Mouse (Mus musculus): ENCODE data around the gene Enc1. TPM values are rescaled to one million over a fixed set of nuclear protein-coding genes. Genes with fewer than 3 reads are reported as not detected.

Gene Enc1
- polyA plus RNA-seq, 1 experiment from 2014 or later, result 5.1 TPM

DNA sequence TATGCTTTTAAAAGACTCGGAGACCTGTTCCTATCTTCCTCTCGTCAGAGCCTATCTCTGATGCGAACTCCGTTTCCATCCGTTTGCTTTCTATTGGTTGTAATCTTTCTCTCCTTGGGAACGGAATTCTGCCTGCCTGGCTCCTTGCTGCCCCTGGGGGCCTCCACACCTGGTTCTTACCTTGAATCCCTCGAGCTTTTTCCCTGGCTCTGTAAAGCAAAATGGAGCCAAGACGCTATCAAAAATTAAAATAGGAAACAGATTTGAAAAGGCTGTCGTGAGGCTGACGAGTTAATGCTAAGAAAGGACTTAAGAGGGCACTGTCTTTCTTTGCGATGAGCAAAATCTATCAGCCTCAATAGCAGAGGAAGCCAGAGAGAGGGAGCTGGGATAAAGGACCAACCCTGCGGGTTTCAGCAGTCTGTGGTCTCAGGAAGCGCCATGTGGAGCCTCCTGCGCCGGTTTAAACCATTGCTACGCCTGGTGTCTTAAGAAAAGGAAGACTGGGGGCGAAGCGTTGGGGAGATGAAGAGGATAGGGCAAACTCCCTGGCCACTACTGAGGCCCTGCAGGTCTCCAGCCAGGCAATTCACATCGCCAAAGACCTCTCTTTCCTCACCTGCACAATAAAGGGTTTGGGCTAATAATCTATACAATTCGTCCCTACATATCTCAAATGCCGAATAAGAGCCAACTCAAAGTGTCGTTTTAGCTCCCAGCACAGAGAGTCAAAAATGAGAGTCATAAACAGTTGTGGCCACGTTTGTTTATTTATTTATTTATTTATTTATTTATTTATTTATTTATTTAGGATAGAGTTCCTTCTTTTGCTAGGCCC lies 1.3 kb upstream of the Enc1 start:
- Histone ChIP-seq H3K27me3 (ENCODE audit: control insufficient read depth, insufficient read depth, low read length) (no peaks in the 10 kb centered on the region), H3K4me2 (ENCODE audit: low read length) (peak overlapping the region; percentile 99), H3K9ac (ENCODE audit: low read length) (peak overlapping the region; percentile 96; the same call in 1 of the 2 replicates), H3K27ac (replicated peaks in 1 of 2; ENCODE audit: control insufficient read depth in 1 of 2, insufficient read depth in 1 of 2, low read depth in 2 of 2, low read length in 2 of 2) (peak overlapping the region; percentile 67 to 90), H3K4me1 (ENCODE audit: control insufficient read depth in 2 of 2, insufficient read depth in 2 of 2, low read length in 2 of 2) (peaks cover 14 to 36% of the 10 kb centered on the region in 2 experiments; a peak in 3 of 4 replicates), H3K4me3 (ENCODE audit: control insufficient read depth in 1 of 2, insufficient read depth in 1 of 2, low read depth in 1 of 2, low read length in 2 of 2) (peak overlapping the region in 1 of 2 experiments; percentile 91; a peak in 1 of 4 replicates), H3K9me3 (ENCODE audit: control insufficient read depth, low read length) (no peaks in the 10 kb centered on the region), H3K36me3 (ENCODE audit: control insufficient read depth, insufficient read depth, low read length) (no peaks in the 10 kb centered on the region)
- 5% methylated on average over 23 of the region's 23 CpGs for WGBS
- no peak for ATAC-seq (ENCODE audit: insufficient number of reproducible peaks, insufficient read depth, low FRiP score, low read depth)

GRCm38 (mm10) chr13:97240279-97240964 lies 483 bp upstream of the Enc1 start:
- Histone ChIP-seq H3K36me3 (ENCODE audit: control insufficient read depth, insufficient read depth, low read length) (peaks cover 7% of the 10 kb centered on the region), H3K4me2 (ENCODE audit: low read length) (peak overlapping the region; percentile 99), H3K27ac (replicated peaks in 1 of 2; ENCODE audit: control insufficient read depth in 1 of 2, insufficient read depth in 1 of 2, low read depth in 2 of 2, low read length in 2 of 2) (peak overlapping the region; percentile 90 to 97), H3K4me1 (ENCODE audit: control insufficient read depth in 2 of 2, insufficient read depth in 2 of 2, low read length in 2 of 2) (peaks cover 14 to 40% of the 10 kb centered on the region in 2 experiments; a peak in 3 of 4 replicates), H3K4me3 (ENCODE audit: control insufficient read depth in 1 of 2, insufficient read depth in 1 of 2, low read depth in 1 of 2, low read length in 2 of 2) (peak overlapping the region; percentile 89 to 91), H3K27me3 (ENCODE audit: control insufficient read depth, insufficient read depth, low read length) (no peaks in the 10 kb centered on the region), H3K9ac (ENCODE audit: low read length) (peak overlapping the region; percentile 96), H3K9me3 (ENCODE audit: control insufficient read depth, low read length) (no peaks in the 10 kb centered on the region)
- peak; percentile 43 for ATAC-seq (ENCODE audit: insufficient number of reproducible peaks, insufficient read depth, low FRiP score, low read depth)
- WGBS, result 0% methylated on average over 32 of the region's 36 CpGs

DNA sequence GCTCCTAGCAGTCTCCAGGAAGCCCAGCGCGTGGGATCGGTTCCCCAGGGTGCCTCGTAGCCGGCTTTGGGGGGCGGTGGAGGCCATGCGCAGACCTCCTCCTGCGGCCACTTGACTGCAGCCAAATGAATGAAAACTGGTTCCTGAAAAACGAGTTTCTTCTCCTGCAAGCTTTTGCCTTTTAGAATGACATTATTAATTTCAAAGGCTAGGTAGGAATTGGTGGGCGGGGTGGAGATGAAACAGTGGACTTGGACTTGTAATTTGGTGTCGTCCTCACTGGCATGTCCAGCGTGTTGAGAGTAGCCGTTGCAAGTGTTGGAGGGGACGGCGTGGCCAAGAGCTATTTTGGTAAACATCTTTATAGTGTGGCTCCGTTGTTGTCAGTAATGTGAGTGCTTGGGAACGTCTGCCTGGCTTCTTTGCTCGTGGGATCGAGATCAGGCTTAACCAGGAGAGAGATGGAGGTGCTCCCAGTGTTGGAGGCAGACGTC lies 929 bp downstream of the Enc1 start:
- Histone ChIP-seq H3K4me1 (ENCODE audit: control insufficient read depth in 2 of 2, insufficient read depth in 2 of 2, low read length in 2 of 2) (peaks cover 14 to 40% of the 10 kb centered on the region in 2 experiments; a peak in 3 of 4 replicates), H3K9ac (ENCODE audit: low read length) (peak overlapping the region; percentile 96), H3K4me3 (ENCODE audit: control insufficient read depth in 1 of 2, insufficient read depth in 1 of 2, low read depth in 1 of 2, low read length in 2 of 2) (peak overlapping the region; percentile 89 to 91), H3K4me2 (ENCODE audit: low read length) (peak overlapping the region; percentile 99), H3K36me3 (ENCODE audit: control insufficient read depth, insufficient read depth, low read length) (peaks cover 21% of the 10 kb centered on the region), H3K27ac (replicated peaks in 1 of 2; ENCODE audit: control insufficient read depth in 1 of 2, insufficient read depth in 1 of 2, low read depth in 2 of 2, low read length in 2 of 2) (peak overlapping the region; percentile 77 to 90), H3K27me3 (ENCODE audit: control insufficient read depth, insufficient read depth, low read length) (no peaks in the 10 kb centered on the region), H3K9me3 (ENCODE audit: control insufficient read depth, low read length) (no peaks in the 10 kb centered on the region)
- ATAC-seq (ENCODE audit: insufficient number of reproducible peaks, insufficient read depth, low FRiP score, low read depth), result no peak
- WGBS, result under 1% methylated on average over 20 of the region's 20 CpGs

DNA sequence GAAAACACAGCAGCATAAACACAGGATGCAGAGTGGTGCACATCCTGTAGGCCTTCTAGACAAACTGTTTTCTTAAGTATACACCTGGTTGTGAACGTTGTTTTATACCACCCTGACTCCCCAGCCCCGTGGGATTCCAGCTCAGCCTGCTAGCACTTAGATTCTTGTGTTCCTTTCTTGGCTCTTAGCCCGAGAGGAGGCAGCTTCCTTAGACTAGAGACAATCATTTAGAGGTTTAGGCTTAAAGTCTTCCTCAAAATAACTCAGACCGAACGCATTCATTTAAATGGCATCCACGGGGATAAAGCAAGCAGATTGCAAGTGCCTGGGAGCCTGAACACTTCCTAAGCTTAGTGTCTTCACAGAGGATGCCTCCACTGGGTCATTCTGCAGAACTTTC lies 1.8 kb downstream of the Enc1 start:
- Histone ChIP-seq H3K36me3 (ENCODE audit: control insufficient read depth, insufficient read depth, low read length) (peaks cover 30% of the 10 kb centered on the region), H3K4me3 (ENCODE audit: control insufficient read depth in 1 of 2, insufficient read depth in 1 of 2, low read depth in 1 of 2, low read length in 2 of 2) (peak overlapping the region; percentile 89 to 91), H3K4me2 (ENCODE audit: low read length) (peak overlapping the region; percentile 99), H3K9ac (ENCODE audit: low read length) (peak overlapping the region; percentile 96), H3K4me1 (ENCODE audit: control insufficient read depth in 2 of 2, insufficient read depth in 2 of 2, low read length in 2 of 2) (peaks cover 14 to 40% of the 10 kb centered on the region in 2 experiments; a peak in 3 of 4 replicates), H3K27me3 (ENCODE audit: control insufficient read depth, insufficient read depth, low read length) (no peaks in the 10 kb centered on the region), H3K27ac (replicated peaks in 1 of 2; ENCODE audit: control insufficient read depth in 1 of 2, insufficient read depth in 1 of 2, low read depth in 2 of 2, low read length in 2 of 2) (peak overlapping the region; percentile 36 to 44; a peak in 3 of 4 replicates), H3K9me3 (ENCODE audit: control insufficient read depth, low read length) (no peaks in the 10 kb centered on the region)
- ATAC-seq (ENCODE audit: insufficient number of reproducible peaks, insufficient read depth, low FRiP score, low read depth), result no peak
- WGBS, result 10% methylated on average over 6 of the region's 6 CpGs

DNA sequence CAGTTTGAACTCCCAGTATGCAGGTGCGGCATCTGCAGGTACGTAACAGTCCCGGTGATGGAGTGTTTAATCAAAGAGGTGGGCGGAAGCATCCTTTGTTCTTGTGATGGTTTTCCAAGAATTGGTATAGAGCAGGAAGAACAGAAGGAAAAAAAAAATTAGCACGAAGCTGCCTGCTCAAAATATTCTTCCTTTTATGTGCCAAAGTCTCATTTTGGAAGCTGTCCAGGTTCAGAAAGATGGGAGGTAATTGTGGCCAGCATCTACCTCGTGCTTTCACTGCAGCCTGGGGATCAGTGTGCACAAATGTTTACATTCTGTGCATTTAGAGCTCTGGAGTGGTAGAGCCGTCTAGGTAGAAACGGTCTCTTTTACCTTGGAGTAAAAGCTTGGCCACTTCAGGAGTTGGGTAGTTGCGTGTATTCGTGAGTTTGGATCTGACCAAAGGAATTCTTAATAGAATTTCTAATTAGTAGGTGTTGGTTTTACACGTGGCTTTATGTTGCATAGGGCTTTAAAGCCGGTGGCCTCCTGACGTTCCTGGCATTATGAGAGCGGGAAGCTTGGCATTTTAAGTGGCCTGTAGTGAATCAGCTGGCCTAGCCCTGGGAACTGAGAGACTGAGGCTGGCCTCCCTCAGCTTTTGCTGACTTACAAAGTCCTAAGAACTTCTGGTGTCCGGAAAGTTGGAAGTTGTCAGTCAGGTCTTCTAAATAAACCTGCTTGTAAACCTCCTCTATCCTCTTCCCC lies 3.2 kb downstream of the Enc1 start:
- 41% methylated on average over 15 of the region's 15 CpGs for WGBS
- peaks cover 40% of the 10 kb centered on the region for H3K36me3 ChIP-seq (ENCODE audit: control insufficient read depth, insufficient read depth, low read length)
- H3K4me2 ChIP-seq (ENCODE audit: low read length), result peak overlapping the region; percentile 99
- no peak for ATAC-seq (ENCODE audit: insufficient number of reproducible peaks, insufficient read depth, low FRiP score, low read depth)
- H3K27ac ChIP-seq (replicated peaks in 1 of 2; ENCODE audit: control insufficient read depth in 1 of 2, insufficient read depth in 1 of 2, low read depth in 2 of 2, low read length in 2 of 2), result no peak overlapping the region
- peaks cover 19 to 46% of the 10 kb centered on the region in 2 experiments for H3K4me1 ChIP-seq (ENCODE audit: control insufficient read depth in 2 of 2, insufficient read depth in 2 of 2, low read length in 2 of 2)
- no peaks in the 10 kb centered on the region for H3K27me3 ChIP-seq (ENCODE audit: control insufficient read depth, insufficient read depth, low read length)
- no peaks in the 10 kb centered on the region for H3K9me3 ChIP-seq (ENCODE audit: control insufficient read depth, low read length)
- peak overlapping the region; percentile 16 to 91; a peak in 3 of 4 replicates for H3K4me3 ChIP-seq (ENCODE audit: control insufficient read depth in 1 of 2, insufficient read depth in 1 of 2, low read depth in 1 of 2, low read length in 2 of 2)
- peak overlapping the region; percentile 96 for H3K9ac ChIP-seq (ENCODE audit: low read length)

GRCm38 (mm10) chr13:97244712-97245105 lies 3.8 kb downstream of the Enc1 start:
- ATAC-seq (ENCODE audit: insufficient number of reproducible peaks, insufficient read depth, low FRiP score, low read depth), result no peak

GRCm38 (mm10) chr13:97245157-97245556 lies 4.3 kb downstream of the Enc1 start:
- no peak for ATAC-seq (ENCODE audit: insufficient number of reproducible peaks, insufficient read depth, low FRiP score, low read depth)
- peaks cover 45% of the 10 kb centered on the region for H3K36me3 ChIP-seq (ENCODE audit: control insufficient read depth, insufficient read depth, low read length)
- no peaks in the 10 kb centered on the region for H3K27me3 ChIP-seq (ENCODE audit: control insufficient read depth, insufficient read depth, low read length)
- H3K4me3 ChIP-seq (ENCODE audit: control insufficient read depth in 1 of 2, insufficient read depth in 1 of 2, low read depth in 1 of 2, low read length in 2 of 2), result no peak overlapping the region
- H3K27ac ChIP-seq (replicated peaks in 1 of 2; ENCODE audit: control insufficient read depth in 1 of 2, insufficient read depth in 1 of 2, low read depth in 2 of 2, low read length in 2 of 2), result no peak overlapping the region
- peaks cover 18 to 54% of the 10 kb centered on the region in 2 experiments for H3K4me1 ChIP-seq (ENCODE audit: control insufficient read depth in 2 of 2, insufficient read depth in 2 of 2, low read length in 2 of 2)
- no peak overlapping the region for H3K9ac ChIP-seq (ENCODE audit: low read length)
- 82% methylated on average over 12 of the region's 12 CpGs for WGBS
- H3K9me3 ChIP-seq (ENCODE audit: control insufficient read depth, low read length), result no peaks in the 10 kb centered on the region
- H3K4me2 ChIP-seq (ENCODE audit: low read length), result peak overlapping the region; percentile 99

More at GRCm38 (mm10) chr13:97244712-97245105, 3.8 kb downstream of the Enc1 start:
- Histone ChIP-seq H3K4me1 (ENCODE audit: control insufficient read depth in 2 of 2, insufficient read depth in 2 of 2, low read length in 2 of 2) (peaks cover 20 to 50% of the 10 kb centered on the region in 2 experiments), H3K27me3 (ENCODE audit: control insufficient read depth, insufficient read depth, low read length) (no peaks in the 10 kb centered on the region), H3K9me3 (ENCODE audit: control insufficient read depth, low read length) (no peaks in the 10 kb centered on the region), H3K36me3 (ENCODE audit: control insufficient read depth, insufficient read depth, low read length) (peaks cover 41% of the 10 kb centered on the region), H3K9ac (ENCODE audit: low read length) (peak overlapping the region; percentile 96; the same call in 1 of the 2 replicates), H3K27ac (replicated peaks in 1 of 2; ENCODE audit: control insufficient read depth in 1 of 2, insufficient read depth in 1 of 2, low read depth in 2 of 2, low read length in 2 of 2) (no peak overlapping the region), H3K4me3 (ENCODE audit: control insufficient read depth in 1 of 2, insufficient read depth in 1 of 2, low read depth in 1 of 2, low read length in 2 of 2) (0 out of 4 replicates have a peak overlapping the region, but pooled peaks of 1 of the 2 experiments have one; percentile 91), H3K4me2 (ENCODE audit: low read length) (peak overlapping the region; percentile 99)
- WGBS, result 59% methylated on average over 11 of the region's 11 CpGs
